Mouse (Mus musculus) retina, postnatal 7 days (tissue): Measurements from ENCODE around the gene Ntn5.
A peak's percentile ranks its signal among the peaks of the same experiment; 100 is the strongest.
"Not testable (repeated sequence)": the region's sequence is repeated elsewhere in the genome, so short reads cannot be mapped to it uniquely, and the experiment has no call there.

Source experiments
- DNase-seq: peaks from one replicate; pipeline ENCODE4 v3.0.0-alpha.2; 2012; ENCODE audit warnings: low read depth, low spot score

The Ntn5 gene

GRCm38 (mm10) chr7:45654424-45655047 is 29.3 kb upstream of the Ntn5 start:
- no peak for DNase-seq

- DNase-seq, result no peak
Measured at GRCm38 (mm10) chr7:45660746-45661478, 22.9 kb upstream of the Ntn5 start.

GRCm38 (mm10) chr7:45661702-45662101 is 22.1 kb upstream of the Ntn5 start:
- DNase-seq, result not testable (repeated sequence)

- no peak for DNase-seq
Measured at GRCm38 (mm10) chr7:45665303-45666138, 18.3 kb upstream of the Ntn5 start.

GRCm38 (mm10) chr7:45666161-45666560 is 17.7 kb upstream of the Ntn5 start, which contains the start of gene Fut2:
TSS of gene Fut2 (minus strand) at chr7:45666394.
- no peak for DNase-seq

- DNase-seq, result no peak
Measured at GRCm38 (mm10) chr7:45667761-45668160, 16.1 kb upstream of the Ntn5 start.

GRCm38 (mm10) chr7:45668921-45669320 is 14.9 kb upstream of the Ntn5 start:
- no peak for DNase-seq

- DNase-seq, result no peak
Measured at GRCm38 (mm10) chr7:45677627-45678295, 6.1 kb upstream of the Ntn5 start.

- no peak for DNase-seq
Measured at GRCm38 (mm10) chr7:45678513-45678912, 5.3 kb upstream of the Ntn5 start.

GRCm38 (mm10) chr7:45679966-45680621 is 3.7 kb upstream of the Ntn5 start:
- DNase-seq, result no peak

- no peak for DNase-seq
Measured at GRCm38 (mm10) chr7:45681046-45681736, 2.6 kb upstream of the Ntn5 start.

GRCm38 (mm10) chr7:45682144-45683126 is 1.4 kb upstream of the Ntn5 start:
- peak; percentile 83 for DNase-seq

- no peak for DNase-seq
Measured at GRCm38 (mm10) chr7:45685811-45686210, 2.0 kb downstream of the Ntn5 start.

- no peak for DNase-seq
Measured at GRCm38 (mm10) chr7:45686841-45687240, 3.0 kb downstream of the Ntn5 start.

- DNase-seq, result no peak
Measured at GRCm38 (mm10) chr7:45689099-45689498, 5.3 kb downstream of the Ntn5 start.

- no peak for DNase-seq
Measured at GRCm38 (mm10) chr7:45689800-45690199, 6.0 kb downstream of the Ntn5 start.

GRCm38 (mm10) chr7:45692364-45692763 is 8.5 kb downstream of the Ntn5 start:
- DNase-seq, result no peak

- no peak for DNase-seq
Measured at GRCm38 (mm10) chr7:45693921-45694591, 10.2 kb downstream of the Ntn5 start, which contains the start of gene Sec1. TSS of gene Sec1 (minus strand) at chr7:45694402.

GRCm38 (mm10) chr7:45695098-45695497 is 11.3 kb downstream of the Ntn5 start:
- no peak for DNase-seq
